Mouse (Mus musculus) cerebellum, adult 11-12 months (tissue): ENCODE measurements around the gene Tmem245.
"Not testable (repeated sequence)": the region's sequence is repeated elsewhere in the genome, so short reads cannot be mapped to it uniquely, and the experiment has no call there.

ENCODE experiments used
- DNase-seq: peaks from one replicate; pipeline ENCODE4 v3.0.0; 2022

Tmem245 gene

GRCm38 (mm10) chr4:56922229-56922628 lies 25.0 kb downstream of the Tmem245 start:
- DNase-seq, result no peak

- no peak for DNase-seq
Measured at GRCm38 (mm10) chr4:56915732-56916325, 31.4 kb downstream of the Tmem245 start.

GRCm38 (mm10) chr4:56914761-56915160 lies 32.5 kb downstream of the Tmem245 start:
- DNase-seq, result no peak

- no peak for DNase-seq
Measured at GRCm38 (mm10) chr4:56914338-56914737, 32.9 kb downstream of the Tmem245 start.

- no peak for DNase-seq
Measured at GRCm38 (mm10) chr4:56912382-56913001, 34.7 kb downstream of the Tmem245 start.

- DNase-seq, result no peak
Measured at GRCm38 (mm10) chr4:56909568-56909967, 37.7 kb downstream of the Tmem245 start.

- no peak for DNase-seq
Measured at GRCm38 (mm10) chr4:56907671-56908070, 39.6 kb downstream of the Tmem245 start.

GRCm38 (mm10) chr4:56906926-56907325 lies 40.3 kb downstream of the Tmem245 start:
- DNase-seq, result no peak

- no peak for DNase-seq
Measured at GRCm38 (mm10) chr4:56905507-56905906, 41.7 kb downstream of the Tmem245 start.

GRCm38 (mm10) chr4:56901671-56902070 lies 45.6 kb downstream of the Tmem245 start:
- DNase-seq, result no peak

- no peak for DNase-seq
Measured at GRCm38 (mm10) chr4:56899216-56899615, 48.0 kb downstream of the Tmem245 start.

- DNase-seq, result no peak
Measured at GRCm38 (mm10) chr4:56897511-56897910, 49.7 kb downstream of the Tmem245 start.

- no peak for DNase-seq
Measured at GRCm38 (mm10) chr4:56894196-56894595, 53.0 kb downstream of the Tmem245 start.

- DNase-seq, result no peak
Measured at GRCm38 (mm10) chr4:56892501-56893115, 54.6 kb downstream of the Tmem245 start.

GRCm38 (mm10) chr4:56888483-56888882 lies 58.8 kb downstream of the Tmem245 start:
- no peak for DNase-seq

GRCm38 (mm10) chr4:56886286-56886979 lies 60.8 kb downstream of the Tmem245 start:
- no peak for DNase-seq

- DNase-seq, result no peak
Measured at GRCm38 (mm10) chr4:56880036-56880703, 67.1 kb downstream of the Tmem245 start.

- DNase-seq, result no peak
Measured at GRCm38 (mm10) chr4:56878971-56879370, 68.3 kb downstream of the Tmem245 start.

GRCm38 (mm10) chr4:56870541-56870940 lies 76.7 kb downstream of the Tmem245 start:
- not testable (repeated sequence) for DNase-seq

- DNase-seq, result no peak
Measured at GRCm38 (mm10) chr4:56867761-56868160, 79.5 kb downstream of the Tmem245 start.

- DNase-seq, result peak; percentile 44
Measured at GRCm38 (mm10) chr4:56865971-56866370, 81.3 kb downstream of the Tmem245 start.

- peak; percentile 95 for DNase-seq
Measured at GRCm38 (mm10) chr4:56865003-56865511, 82.2 kb downstream of the Tmem245 start, which contains the start of gene Ctnnal1. Gene Ctnnal1 (minus strand): TSS chr4:56865188.
